Mouse (Mus musculus): ENCODE measurements around the gene Ppp1r13b.

- no peak for TF ChIP-seq EP300 (optimal IDR thresholded peaks at IDR 0.05)
- no peak for TF ChIP-seq CTCF (IDR thresholded peaks at IDR 0.05; ENCODE audit: low read depth)
Measured at GRCm38 (mm10) chr12:111853546-111853945, 54.4 kb downstream of the Ppp1r13b start.
